ENCODE assay signal across 12 mouse cellular contexts in genomic region chr7:28269355-28269754, GRCm38 (mm10). TPM values are rescaled to one million over a fixed set of nuclear protein-coding genes. Genes with fewer than 3 reads are reported as not detected.
DNase-seq lines count a peak whose midpoint lies in the region; ATAC-seq and TF ChIP-seq lines count a peak whose summit lies in the region.
"Had no signal": no experiment of that assay in that cellular context is flagged by ENCODE, and none has a peak within 500 bp of the region (broad histone marks: within the 10 kb centered on the region; RNA-seq: fewer than 3 reads in every experiment).

No protein-coding gene starts in this region.

- TF ChIP-seq CTCF in heart, adult 2 months (IDR thresholded peaks at IDR 0.05), result peak; percentile 31; the same call in 1 of the 2 replicates

- H3K36me3 ChIP-seq in heart, adult 2 months (ENCODE audit: control insufficient read depth, insufficient read depth, low read length), result no peaks in the 10 kb centered on the region; the same call in 1 of the 2 replicates
- peaks cover 46% of the 10 kb centered on the region for H3K36me3 ChIP-seq in embryonic facial prominence, embryonic 10.5 days (replicated peaks)
- H3K36me3 ChIP-seq in limb, embryonic 14.5 days (ENCODE audit: control insufficient read depth, insufficient read depth, low read length), result peaks cover 15% of the 10 kb centered on the region

- no peak for ATAC-seq in limb, embryonic 14.5 days (ENCODE audit: low FRiP score, low read depth)
- no peak for ATAC-seq in megakaryocyte, adult 5-6 weeks (ENCODE audit: poor library complexity, severe bottlenecking)

- peaks cover 3% of the 10 kb centered on the region; the same call in 1 of the 2 replicates for H3K4me1 ChIP-seq in heart, adult 2 months (ENCODE audit: control insufficient read depth, insufficient read depth, low read length)
- peaks cover 8% of the 10 kb centered on the region for H3K4me1 ChIP-seq in embryonic facial prominence, embryonic 10.5 days
- H3K4me1 ChIP-seq in limb, embryonic 14.5 days (ENCODE audit: control insufficient read depth, insufficient read depth, low read length), result 0 out of 2 replicates have a peak, but pooled peaks cover 2% of the 10 kb centered on the region

- no peak overlapping the region for H3K4me3 ChIP-seq in heart, adult 2 months
- peak overlapping the region; percentile 86 for H3K4me3 ChIP-seq in embryonic facial prominence, embryonic 10.5 days
- 0 out of 2 replicates have a peak overlapping the region, but pooled peaks have one; percentile 85 for H3K4me3 ChIP-seq in limb, embryonic 14.5 days (replicated peaks; ENCODE audit: low read length)

- no peaks in the 10 kb centered on the region for H3K79me2 ChIP-seq in heart, adult 2 months (replicated peaks; ENCODE audit: control insufficient read depth, insufficient read depth, low read length)

- no peak for DNase-seq in heart, adult 2 months
- no peak for DNase-seq in heart, adult 18-20 months
- DNase-seq in CD4-positive helper T cell, adult 2 months (ENCODE audit: low read depth, low spot score), result peak; percentile 18
- DNase-seq in embryonic facial prominence, embryonic 10.5 days (ENCODE audit: low spot score), result peak; percentile 28
- DNase-seq in limb, embryonic 14.5 days (ENCODE audit: low spot score), result no peak
- no peak for DNase-seq in spleen, postnatal 4 days (ENCODE audit: low spot score in 2 of 2)
- no peak for DNase-seq in kidney, postnatal 14 days

- H3K9me3 ChIP-seq in embryonic facial prominence, embryonic 10.5 days, result peaks cover 6% of the 10 kb centered on the region; the same call in 1 of the 2 replicates
- H3K9me3 ChIP-seq in limb, embryonic 14.5 days (ENCODE audit: control insufficient read depth, low read length), result 0 out of 2 replicates have a peak, but pooled peaks cover 5% of the 10 kb centered on the region
- H3K9me3 ChIP-seq: embryonic facial prominence, embryonic 15.5 days; heart, embryonic 12.5 days had no signal

- no peak for TF ChIP-seq POLR2A in heart, adult 2 months (IDR thresholded peaks at IDR 0.05; ENCODE audit: insufficient read depth, low read depth, low read length)
- TF ChIP-seq POLR2A in limb, embryonic 14.5 days (IDR thresholded peaks at IDR 0.05; ENCODE audit: borderline replicate concordance, extremely low read depth, insufficient read depth, insufficient read length), result no peak

- no peaks in the 10 kb centered on the region for H3K27me3 ChIP-seq in heart, adult 2 months (ENCODE audit: control insufficient read depth, insufficient read depth, low read length)
- no peaks in the 10 kb centered on the region for H3K27me3 ChIP-seq in embryonic facial prominence, embryonic 10.5 days (replicated peaks; ENCODE audit: low read depth, poor library complexity, severe bottlenecking)
- no peaks in the 10 kb centered on the region for H3K27me3 ChIP-seq in limb, embryonic 14.5 days (ENCODE audit: control insufficient read depth, insufficient read depth, low read length)
- H3K27me3 ChIP-seq: embryonic facial prominence, embryonic 15.5 days; heart, embryonic 12.5 days had no signal

- 0 out of 2 replicates have a peak overlapping the region, but pooled peaks have one; percentile 46 for H3K4me2 ChIP-seq in limb, embryonic 14.5 days (replicated peaks; ENCODE audit: low read depth, low read length, severe bottlenecking)

- 92% methylated on average over 12 of the region's 12 CpGs for WGBS in heart, adult 2 months
- 92% methylated on average over 12 of the region's 12 CpGs for WGBS in embryonic facial prominence, embryonic 10.5 days
- 93% methylated on average over 12 of the region's 12 CpGs for WGBS in limb, embryonic 14.5 days

- H3K9ac ChIP-seq in heart, adult 2 months (ENCODE audit: low read depth, low read length), result no peak overlapping the region
- no peak overlapping the region for H3K9ac ChIP-seq in limb, embryonic 14.5 days (ENCODE audit: low read depth, low read length, severe bottlenecking)

- no peak for TF ChIP-seq EP300 in heart, adult 2 months (IDR thresholded peaks at IDR 0.05; ENCODE audit: insufficient read depth, low read depth, low read length)

- H3K27ac ChIP-seq in heart, adult 2 months, result no peak overlapping the region
- no peak overlapping the region for H3K27ac ChIP-seq in embryonic facial prominence, embryonic 10.5 days (replicated peaks)
- H3K27ac ChIP-seq in limb, embryonic 14.5 days (replicated peaks; ENCODE audit: low read depth, low read length), result no peak overlapping the region

- intact Hi-C loops in heart, adult 2 months (cut with DNase I), result no loop called here

RNA-seq across cellular contexts. Expression of gene Eid2, which starts 1.7 kb away (rescaled TPM):
- total RNA-seq in heart, adult 2 months (2021), result 10 to 100 TPM; 11.2 to 11.9 TPM
- 4.2 and 4.6 TPM in 2 replicates for polyA plus RNA-seq in heart, adult 2 months (2012; rRNA removed)
- total RNA-seq in heart, adult 18-20 months (2021), result 10 to 100 TPM; 11.5 to 12.4 TPM
- polyA plus RNA-seq in embryonic facial prominence, embryonic 10.5 days (2016; fragmentation: Nextera tagmentation; extraction: Ambion mirVana), result 2.0 and 2.7 TPM in 2 replicates
- polyA plus RNA-seq in limb, embryonic 14.5 days (2012; rRNA removed), result 33.0 and 35.0 TPM in 2 replicates
- polyA plus RNA-seq in limb, embryonic 14.5 days (2014; fragmentation: Nextera tagmentation; extraction: Ambion mirVana), result 12.2 and 17.0 TPM in 2 replicates
- 0.68 and 1.1 TPM in 2 replicates for total RNA-seq in megakaryocyte, adult 5-6 weeks (2015)
- total RNA-seq in megakaryocyte, adult 5-6 weeks (2017), result 0.40 and 0.57 TPM in 2 replicates

RNA-seq across cellular contexts. Expression of gene Eid2b, which starts 8.2 kb away (rescaled TPM):
- 10 to 100 TPM; 11.2 to 13.0 TPM for total RNA-seq in heart, adult 2 months (2021)
- 6.7 and 7.2 TPM in 2 replicates for polyA plus RNA-seq in heart, adult 2 months (2012; rRNA removed)
- 10 to 100 TPM; 13.9 to 15.5 TPM for total RNA-seq in heart, adult 18-20 months (2021)
- polyA plus RNA-seq in embryonic facial prominence, embryonic 10.5 days (2016; fragmentation: Nextera tagmentation; extraction: Ambion mirVana), result 9.3 and 9.7 TPM in 2 replicates
- polyA plus RNA-seq in limb, embryonic 14.5 days (2012; rRNA removed), result 15.4 and 18.3 TPM in 2 replicates
- 14.3 and 14.9 TPM in 2 replicates for polyA plus RNA-seq in limb, embryonic 14.5 days (2014; fragmentation: Nextera tagmentation; extraction: Ambion mirVana)
- 3.6 and 5.8 TPM in 2 replicates for total RNA-seq in megakaryocyte, adult 5-6 weeks (2015)
- total RNA-seq in megakaryocyte, adult 5-6 weeks (2017), result 2.9 and 3.0 TPM in 2 replicates

RNA-seq across cellular contexts. Expression of gene Selenov, which starts 21.6 kb away (rescaled TPM):
- not detected for total RNA-seq in heart, adult 2 months (2021)
- polyA plus RNA-seq in heart, adult 2 months (2012; rRNA removed), result 0.08 TPM in 1 of 2 replicates, not detected in the other
- total RNA-seq in heart, adult 18-20 months (2021), result not detected
- 0.18 and 0.49 TPM in 2 replicates for polyA plus RNA-seq in embryonic facial prominence, embryonic 10.5 days (2016; fragmentation: Nextera tagmentation; extraction: Ambion mirVana)
- 0.55 and 0.74 TPM in 2 replicates for polyA plus RNA-seq in limb, embryonic 14.5 days (2012; rRNA removed)
- polyA plus RNA-seq in limb, embryonic 14.5 days (2014; fragmentation: Nextera tagmentation; extraction: Ambion mirVana), result 0.34 TPM in 1 of 2 replicates, not detected in the other
- total RNA-seq in megakaryocyte, adult 5-6 weeks (2015), result not detected in 2 replicates
- not detected in 2 replicates for total RNA-seq in megakaryocyte, adult 5-6 weeks (2017)
- polyA plus RNA-seq: C2C12; heart, embryonic 12.5 days; small intestine, adult 2 months had no signal

RNA-seq across cellular contexts. Expression of gene Dll3, which starts 32.7 kb away (rescaled TPM):
- total RNA-seq in heart, adult 2 months (2021), result not detected
- polyA plus RNA-seq in heart, adult 2 months (2012; rRNA removed), result not detected in 2 replicates
- total RNA-seq in heart, adult 18-20 months (2021), result not detected
- 7.3 and 13.9 TPM in 2 replicates for polyA plus RNA-seq in embryonic facial prominence, embryonic 10.5 days (2016; fragmentation: Nextera tagmentation; extraction: Ambion mirVana)
- 0.85 and 0.92 TPM in 2 replicates for polyA plus RNA-seq in limb, embryonic 14.5 days (2012; rRNA removed)
- 0.83 and 0.84 TPM in 2 replicates for polyA plus RNA-seq in limb, embryonic 14.5 days (2014; fragmentation: Nextera tagmentation; extraction: Ambion mirVana)
- total RNA-seq in megakaryocyte, adult 5-6 weeks (2015), result not detected in 2 replicates
- total RNA-seq in megakaryocyte, adult 5-6 weeks (2017), result not detected in 2 replicates

RNA-seq across cellular contexts. Expression of gene Timm50, which starts 42.5 kb away (rescaled TPM):
- total RNA-seq in heart, adult 2 months (2021), result 10 to 100 TPM; 60.0 to 63.5 TPM
- 63.0 and 72.8 TPM in 2 replicates for polyA plus RNA-seq in heart, adult 2 months (2012; rRNA removed)
- 10 to 100 TPM; 66.3 to 66.6 TPM for total RNA-seq in heart, adult 18-20 months (2021)
- 215 and 243 TPM in 2 replicates for polyA plus RNA-seq in embryonic facial prominence, embryonic 10.5 days (2016; fragmentation: Nextera tagmentation; extraction: Ambion mirVana)
- polyA plus RNA-seq in limb, embryonic 14.5 days (2012; rRNA removed), result 98.1 and 119 TPM in 2 replicates
- polyA plus RNA-seq in limb, embryonic 14.5 days (2014; fragmentation: Nextera tagmentation; extraction: Ambion mirVana), result 138 TPM in 2 replicates
- 19.5 and 26.2 TPM in 2 replicates for total RNA-seq in megakaryocyte, adult 5-6 weeks (2015)
- total RNA-seq in megakaryocyte, adult 5-6 weeks (2017), result 19.7 and 22.1 TPM in 2 replicates

Comparison
In these comparisons a context has a peak if more than half of its experiments do, and no peak if none do; other contexts are left out.
1. DNase-seq: peak in CD4-positive helper T cell, adult 2 months (single experiment) and embryonic facial prominence, embryonic 10.5 days (single experiment); none in heart, adult 2 months (0 of 2), heart, adult 18-20 months (0 of 2), limb, embryonic 14.5 days (single experiment), spleen, postnatal 4 days (0 of 2) and kidney, postnatal 14 days (single experiment).
2. RNA of gene Eid2, which starts 1.7 kb away (total RNA-seq): 11.5 to 12.4 TPM in heart, adult 18-20 months and 11.2 to 11.9 TPM in heart, adult 2 months; 0.40 to 1.1 TPM in megakaryocyte, adult 5-6 weeks; every median in the first group is over 4 times any median in the second.